Mouse (Mus musculus): ENCODE measurements around the gene Fam129c.

Gene Fam129c

DNA sequence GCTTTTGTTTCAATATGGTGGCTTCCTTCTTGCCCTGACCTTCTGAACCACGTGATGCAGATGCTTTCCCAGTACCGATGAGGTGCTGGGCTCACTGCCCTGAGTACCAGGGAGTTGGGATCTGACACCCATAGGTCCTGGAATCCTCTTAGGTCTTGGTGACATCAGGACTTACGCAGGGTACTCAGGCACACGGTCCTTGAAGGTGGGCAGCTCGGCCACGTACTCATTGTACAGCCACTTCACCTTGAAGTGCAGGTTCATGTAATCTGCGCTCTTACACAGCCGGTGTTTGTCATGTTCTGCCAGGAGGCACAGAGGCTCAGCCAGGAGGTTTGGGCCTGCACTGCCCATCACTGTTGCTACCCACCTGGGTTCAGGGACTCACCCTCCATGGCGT is 48.1 kb downstream of the Fam129c start:
- in situ Hi-C loops (cut with MboI, MseI) = no loop called here

- in situ Hi-C loops (cut with MboI, MseI) = no loop called here
These were observed 57.2 kb downstream of the Fam129c start for GRCm38 (mm10) chr8:71654600-71654999.

Measured in regulatory T cell (primary cell).